Mouse (Mus musculus): ENCODE data around the gene Pmp22. TPM values are rescaled to one million over a fixed set of nuclear protein-coding genes. Genes with fewer than 3 reads are reported as not detected.

Gene Pmp22
- polyA plus RNA-seq, 1 experiment, result 4.2 TPM

DNA sequence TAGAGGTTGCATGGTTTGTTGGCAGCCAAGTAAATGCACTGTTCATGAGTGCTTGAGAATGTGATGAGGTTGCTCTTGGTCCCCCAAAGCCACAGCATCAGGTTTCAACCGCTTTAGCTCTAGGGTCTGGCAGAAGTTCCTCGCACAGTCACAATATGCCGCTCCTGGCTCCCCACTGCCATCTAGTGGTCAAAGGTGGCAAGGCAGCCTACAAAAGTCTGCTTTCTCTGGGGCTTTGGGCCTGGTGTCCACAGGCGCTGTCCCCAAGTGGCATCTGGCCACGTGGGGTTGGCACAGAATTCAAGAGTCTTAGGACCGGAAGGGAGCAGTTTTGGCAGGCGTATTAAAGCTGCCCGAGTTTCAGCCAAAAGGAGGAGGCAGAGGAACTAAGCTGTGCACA is 6.8 kb downstream of the Pmp22 start:
- no peak for TF ChIP-seq POLR2A (IDR thresholded peaks at IDR 0.05; ENCODE audit: borderline replicate concordance, control insufficient read depth, low read depth, low read length)
- peak; percentile 95 for TF ChIP-seq CTCF (IDR thresholded peaks at IDR 0.05; ENCODE audit: control insufficient read depth, insufficient read depth, low read length)
- H3K27ac ChIP-seq (ENCODE audit: control insufficient read depth, insufficient read depth, low read depth, low read length, poor library complexity), result no peak overlapping the region
- 3% methylated on average over 8 of the region's 8 CpGs for WGBS
- H3K4me3 ChIP-seq (replicated peaks; ENCODE audit: control insufficient read depth, low read depth, low read length), result no peak overlapping the region
- no peaks in the 10 kb centered on the region for H3K4me1 ChIP-seq (ENCODE audit: control insufficient read depth, insufficient read depth, low read length)

DNA sequence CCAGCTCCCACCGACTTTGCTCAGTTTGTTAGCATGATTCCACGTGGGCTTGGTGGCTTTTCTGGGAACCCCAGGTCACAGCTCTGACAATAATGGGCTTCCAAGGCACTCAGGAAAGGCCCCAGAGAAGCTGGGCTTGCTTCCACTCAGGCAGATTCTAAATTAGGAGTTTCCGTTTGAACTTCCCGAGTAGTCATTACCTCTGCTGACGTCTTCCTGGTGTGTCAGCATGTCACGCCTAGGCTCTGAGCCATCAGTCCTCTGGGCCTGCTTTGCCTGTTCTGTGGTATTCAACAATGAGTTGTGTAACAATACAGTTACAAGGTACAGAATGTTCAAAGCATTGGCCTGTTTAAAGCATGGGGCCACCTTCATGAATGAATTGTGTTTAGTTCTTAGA is 7.4 kb downstream of the Pmp22 start:
- Histone ChIP-seq H3K4me3 (replicated peaks; ENCODE audit: control insufficient read depth, low read depth, low read length) (no peak overlapping the region), H3K4me1 (ENCODE audit: control insufficient read depth, insufficient read depth, low read length) (no peaks in the 10 kb centered on the region), H3K27ac (ENCODE audit: control insufficient read depth, insufficient read depth, low read depth, low read length, poor library complexity) (no peak overlapping the region)
- TF ChIP-seq CTCF (IDR thresholded peaks at IDR 0.05; ENCODE audit: control insufficient read depth, insufficient read depth, low read length) (no peak), POLR2A (IDR thresholded peaks at IDR 0.05; ENCODE audit: borderline replicate concordance, control insufficient read depth, low read depth, low read length) (no peak)
- WGBS, result 62% methylated on average over 6 of the region's 6 CpGs

DNA sequence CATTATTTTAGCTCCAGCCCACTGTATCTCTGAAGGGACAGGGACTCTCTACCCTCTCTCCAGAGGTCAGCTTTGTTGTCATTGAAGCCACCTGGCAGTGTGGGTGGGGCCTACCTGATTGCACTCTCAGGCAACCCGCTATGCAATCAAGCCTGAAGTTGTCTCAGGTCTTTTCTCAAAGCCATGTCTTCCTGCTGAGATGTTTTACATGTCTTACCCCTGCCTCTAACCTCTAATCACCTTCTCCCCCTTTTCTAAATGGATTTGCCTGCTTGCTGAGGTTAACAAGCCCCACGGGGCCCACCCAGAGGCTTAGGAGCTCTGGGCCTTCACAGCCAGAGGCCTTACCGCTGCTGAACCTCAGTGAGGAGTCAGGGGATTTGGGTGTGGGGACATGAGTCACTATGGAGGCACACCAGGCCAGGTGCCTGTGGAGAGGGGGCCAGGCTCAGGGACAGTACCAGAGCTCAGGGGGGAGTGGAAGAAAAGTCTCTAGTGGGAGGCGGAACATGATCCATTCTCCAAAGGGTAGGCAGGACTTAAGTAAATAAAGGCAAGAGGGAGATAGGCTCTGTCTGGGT is 8.1 kb downstream of the Pmp22 start:
- H3K4me1 ChIP-seq (ENCODE audit: control insufficient read depth, insufficient read depth, low read length), result no peaks in the 10 kb centered on the region
- H3K27ac ChIP-seq (ENCODE audit: control insufficient read depth, insufficient read depth, low read depth, low read length, poor library complexity), result no peak overlapping the region
- 84% methylated on average over 4 of the region's 4 CpGs for WGBS
- no peak overlapping the region for H3K4me3 ChIP-seq (replicated peaks; ENCODE audit: control insufficient read depth, low read depth, low read length)
- TF ChIP-seq POLR2A (IDR thresholded peaks at IDR 0.05; ENCODE audit: borderline replicate concordance, control insufficient read depth, low read depth, low read length) (no peak), CTCF (IDR thresholded peaks at IDR 0.05; ENCODE audit: control insufficient read depth, insufficient read depth, low read length) (no peak)

DNA sequence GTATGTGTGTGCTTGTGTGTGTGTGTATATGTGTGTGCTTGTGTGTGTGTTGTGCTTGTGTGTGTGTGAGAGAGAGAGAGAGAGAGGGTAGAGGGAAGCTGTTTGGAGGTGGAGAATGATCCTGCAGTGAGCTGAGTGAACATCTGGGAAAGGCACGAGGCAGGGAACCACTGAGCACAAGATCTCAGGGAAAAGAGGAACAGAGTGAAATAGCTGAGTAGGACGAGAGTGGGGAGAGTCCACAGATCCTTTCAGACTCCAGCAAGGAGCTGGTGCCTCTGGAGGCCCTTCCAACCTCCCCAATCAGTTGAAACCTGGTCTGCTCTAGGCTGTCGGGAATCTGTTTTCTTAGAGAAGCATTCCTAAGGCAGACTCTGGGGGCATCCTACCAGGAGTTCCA is 10.0 kb downstream of the Pmp22 start:
- Histone ChIP-seq H3K4me3 (replicated peaks; ENCODE audit: control insufficient read depth, low read depth, low read length) (no peak overlapping the region), H3K27ac (ENCODE audit: control insufficient read depth, insufficient read depth, low read depth, low read length, poor library complexity) (no peak overlapping the region), H3K4me1 (ENCODE audit: control insufficient read depth, insufficient read depth, low read length) (no peaks in the 10 kb centered on the region)
- TF ChIP-seq CTCF (IDR thresholded peaks at IDR 0.05; ENCODE audit: control insufficient read depth, insufficient read depth, low read length) (no peak), POLR2A (IDR thresholded peaks at IDR 0.05; ENCODE audit: borderline replicate concordance, control insufficient read depth, low read depth, low read length) (no peak)
- WGBS, result 32% methylated on average over 3 of the region's 3 CpGs

DNA sequence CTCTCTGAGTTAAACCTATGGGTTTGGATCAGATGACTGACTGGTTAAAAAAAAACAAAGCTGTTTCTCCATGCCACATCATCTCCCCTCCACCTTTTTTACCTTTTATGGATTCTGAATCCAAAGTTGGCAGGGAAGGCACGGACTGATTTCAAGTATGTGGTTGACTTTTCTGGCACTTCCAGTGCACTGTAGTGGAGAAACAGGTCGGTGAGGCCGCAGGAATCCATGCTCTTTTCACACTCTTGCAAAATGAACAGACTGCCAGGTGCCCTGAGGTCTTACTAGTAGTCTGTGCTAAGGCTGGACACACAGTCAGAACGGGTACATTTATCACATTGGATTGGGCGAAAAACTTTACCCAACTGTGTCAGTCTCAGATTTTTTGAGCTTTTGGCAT is 13.5 kb downstream of the Pmp22 start:
- H3K4me1 ChIP-seq (ENCODE audit: control insufficient read depth, insufficient read depth, low read length), result no peaks in the 10 kb centered on the region
- H3K27ac ChIP-seq (ENCODE audit: control insufficient read depth, insufficient read depth, low read depth, low read length, poor library complexity), result no peak overlapping the region
- TF ChIP-seq POLR2A (IDR thresholded peaks at IDR 0.05; ENCODE audit: borderline replicate concordance, control insufficient read depth, low read depth, low read length) (no peak), CTCF (IDR thresholded peaks at IDR 0.05; ENCODE audit: control insufficient read depth, insufficient read depth, low read length) (no peak)
- 78% methylated on average over 5 of the region's 5 CpGs for WGBS
- H3K4me3 ChIP-seq (replicated peaks; ENCODE audit: control insufficient read depth, low read depth, low read length), result no peak overlapping the region

DNA sequence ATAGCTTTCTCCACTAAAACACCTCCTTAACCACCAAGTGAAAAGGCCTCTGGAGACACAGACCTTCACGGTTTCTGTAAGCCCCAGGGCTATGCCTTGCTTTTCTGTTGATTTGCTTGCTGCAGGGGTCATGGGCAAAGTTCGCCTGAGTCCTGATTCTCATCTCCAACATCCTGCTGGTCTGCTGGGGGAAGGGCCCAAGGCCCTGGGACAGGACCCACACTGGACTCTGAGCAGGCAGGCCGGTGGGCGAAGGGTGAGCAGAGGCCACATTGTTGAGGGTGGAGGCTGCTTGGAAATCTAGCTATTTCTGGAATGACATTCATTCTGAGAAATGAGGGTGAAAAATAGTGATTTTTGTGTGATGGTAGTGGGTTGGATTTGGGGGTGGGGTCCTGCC is 14.0 kb downstream of the Pmp22 start:
- Histone ChIP-seq H3K4me3 (replicated peaks; ENCODE audit: control insufficient read depth, low read depth, low read length) (no peak overlapping the region), H3K27ac (ENCODE audit: control insufficient read depth, insufficient read depth, low read depth, low read length, poor library complexity) (no peak overlapping the region), H3K4me1 (ENCODE audit: control insufficient read depth, insufficient read depth, low read length) (no peaks in the 10 kb centered on the region)
- no peak for TF ChIP-seq POLR2A (IDR thresholded peaks at IDR 0.05; ENCODE audit: borderline replicate concordance, control insufficient read depth, low read depth, low read length)
- TF ChIP-seq CTCF (IDR thresholded peaks at IDR 0.05; ENCODE audit: control insufficient read depth, insufficient read depth, low read length), result no peak
- 81% methylated on average over 4 of the region's 4 CpGs for WGBS

DNA sequence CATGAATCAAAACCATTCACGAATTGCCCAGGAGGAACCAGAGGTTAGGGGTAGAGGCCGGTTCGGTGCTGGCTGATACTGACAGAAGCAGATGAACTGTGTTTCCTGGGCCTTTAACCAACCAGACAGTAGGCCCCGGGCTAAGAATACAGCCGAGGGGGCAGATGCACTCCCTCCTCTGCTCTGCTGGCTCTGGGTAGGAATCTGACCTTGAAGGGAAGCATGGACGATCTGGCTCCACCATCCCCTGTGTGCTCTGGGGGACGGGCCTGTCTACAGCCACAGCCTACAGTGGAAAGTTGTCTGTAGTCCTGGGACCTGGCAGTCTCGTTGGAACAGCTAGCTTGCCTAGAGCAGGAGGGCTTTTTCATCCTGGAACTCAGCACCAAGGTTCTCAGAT is 14.7 kb downstream of the Pmp22 start:
- TF ChIP-seq POLR2A (IDR thresholded peaks at IDR 0.05; ENCODE audit: borderline replicate concordance, control insufficient read depth, low read depth, low read length), result no peak
- Histone ChIP-seq H3K4me1 (ENCODE audit: control insufficient read depth, insufficient read depth, low read length) (no peaks in the 10 kb centered on the region), H3K27ac (ENCODE audit: control insufficient read depth, insufficient read depth, low read depth, low read length, poor library complexity) (no peak overlapping the region), H3K4me3 (replicated peaks; ENCODE audit: control insufficient read depth, low read depth, low read length) (no peak overlapping the region)
- 76% methylated on average over 8 of the region's 8 CpGs for WGBS

DNA sequence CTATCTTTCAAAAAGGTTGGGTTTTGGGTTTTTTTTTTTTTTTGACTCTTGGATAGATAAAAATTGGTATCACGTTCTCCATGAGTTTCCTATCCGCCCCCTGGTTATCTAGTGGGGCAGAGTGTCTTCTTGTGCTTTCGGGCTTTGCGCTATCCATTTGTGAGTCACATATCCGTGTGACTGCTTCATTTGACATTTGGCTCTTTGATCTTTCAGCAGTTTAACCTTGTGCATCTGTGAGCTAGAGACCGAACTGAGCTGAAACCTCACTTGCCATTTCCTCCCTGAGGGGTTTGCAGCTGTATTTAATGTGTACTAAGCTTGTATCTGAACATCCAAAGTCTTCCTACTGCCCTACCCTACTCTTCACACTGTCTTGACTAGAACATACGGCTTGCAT is 17.8 kb downstream of the Pmp22 start:
- no peak overlapping the region for H3K4me3 ChIP-seq (replicated peaks; ENCODE audit: control insufficient read depth, low read depth, low read length)
- WGBS, result 63% methylated on average over 7 of the region's 7 CpGs
- TF ChIP-seq CTCF (IDR thresholded peaks at IDR 0.05; ENCODE audit: control insufficient read depth, insufficient read depth, low read length) (no peak), POLR2A (IDR thresholded peaks at IDR 0.05; ENCODE audit: borderline replicate concordance, control insufficient read depth, low read depth, low read length) (no peak)
- no peaks in the 10 kb centered on the region for H3K4me1 ChIP-seq (ENCODE audit: control insufficient read depth, insufficient read depth, low read length)
- no peak overlapping the region for H3K27ac ChIP-seq (ENCODE audit: control insufficient read depth, insufficient read depth, low read depth, low read length, poor library complexity)

DNA sequence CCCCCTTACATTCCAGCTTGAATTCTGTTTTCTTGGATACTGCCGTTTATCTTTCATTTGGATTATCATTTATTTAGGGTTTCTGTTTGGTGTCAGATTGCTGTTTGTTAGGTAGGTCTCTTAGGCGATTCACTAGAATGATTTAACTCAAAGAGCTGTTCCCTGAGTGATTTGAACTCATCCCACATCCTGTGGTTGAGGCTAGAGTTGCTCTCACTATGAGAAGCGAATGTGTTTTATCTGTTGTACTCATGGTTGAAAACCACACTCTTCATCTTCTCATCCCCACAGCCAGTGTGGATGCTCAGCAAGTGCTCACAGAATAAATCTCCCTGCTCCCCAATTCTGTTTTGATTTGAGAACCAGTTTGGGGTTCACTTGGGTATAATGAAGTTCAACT is 19.5 kb downstream of the Pmp22 start:
- Histone ChIP-seq H3K4me3 (replicated peaks; ENCODE audit: control insufficient read depth, low read depth, low read length) (no peak overlapping the region), H3K27ac (ENCODE audit: control insufficient read depth, insufficient read depth, low read depth, low read length, poor library complexity) (no peak overlapping the region), H3K4me1 (ENCODE audit: control insufficient read depth, insufficient read depth, low read length) (no peaks in the 10 kb centered on the region)
- WGBS, result 55% methylated on average over 3 of the region's 3 CpGs
- TF ChIP-seq CTCF (IDR thresholded peaks at IDR 0.05; ENCODE audit: control insufficient read depth, insufficient read depth, low read length) (no peak), POLR2A (IDR thresholded peaks at IDR 0.05; ENCODE audit: borderline replicate concordance, control insufficient read depth, low read depth, low read length) (no peak)

Measured in bone marrow, adult 2 months (tissue).